Mouse (Mus musculus) granulocyte monocyte progenitor cell, adult 5-6 weeks (primary cell): Measurements from ENCODE around the gene Tagln3. TPM values are rescaled to one million over a fixed set of nuclear protein-coding genes. Genes with fewer than 3 reads are reported as not detected.

Experiments used
- total RNA-seq, 2 experiments: library from RNA; stranded (forward) in 1 of 2; stranded (reverse) in 1 of 2; fragments of 200-712, 200-1000 nt in 1 of 2; fragments of >200 nt in 1 of 2; fragmentation: Nextera tagmentation in 1 of 2; gene quantifications; 2 replicates each; pipeline ENCODE4 v1.2.3; 2014 to 2017

Gene Tagln3
- total RNA-seq, 2 experiments from 2014 or later = not detected

Other genes starting within 250 kb of the Tagln3 start
- not detected in 2 replicates for gene Gm609, start 231.6 kb downstream of the Tagln3 start, total RNA-seq (2014; fragmentation: Nextera tagmentation)
- gene Gm609, start 231.6 kb downstream of the Tagln3 start, total RNA-seq (2017) = not detected in 2 replicates
- not detected in 2 replicates for gene Gm17783, start 192.6 kb downstream of the Tagln3 start, total RNA-seq (2014; fragmentation: Nextera tagmentation)
- gene Gm17783, start 192.6 kb downstream of the Tagln3 start, total RNA-seq (2017) = not detected in 2 replicates
- gene Slc9c1, start 189.3 kb downstream of the Tagln3 start, total RNA-seq (2014; fragmentation: Nextera tagmentation) = not detected in 2 replicates
- gene Slc9c1, start 189.3 kb downstream of the Tagln3 start, total RNA-seq (2017) = not detected in 2 replicates
- not detected in 2 replicates for gene Gcsam, start 114.2 kb downstream of the Tagln3 start, total RNA-seq (2014; fragmentation: Nextera tagmentation)
- 0.04 TPM in 1 of 2 replicates, not detected in the other for gene Gcsam, start 114.2 kb downstream of the Tagln3 start, total RNA-seq (2017)
- 2.7 TPM in 1 of 2 replicates, not detected in the other for gene BC016579, start 70.5 kb downstream of the Tagln3 start, total RNA-seq (2014; fragmentation: Nextera tagmentation)
- gene BC016579, start 70.5 kb downstream of the Tagln3 start, total RNA-seq (2017) = 0.13 and 0.46 TPM in 2 replicates
- 1.1 TPM in 1 of 2 replicates, not detected in the other for gene Tmprss7, start 30.9 kb downstream of the Tagln3 start, total RNA-seq (2014; fragmentation: Nextera tagmentation)
- gene Tmprss7, start 30.9 kb downstream of the Tagln3 start, total RNA-seq (2017) = 0.21 and 0.30 TPM in 2 replicates
- 22.2 and 29.3 TPM in 2 replicates for gene Abhd10, start 18.3 kb upstream of the Tagln3 start, total RNA-seq (2014; fragmentation: Nextera tagmentation)
- gene Abhd10, start 18.3 kb upstream of the Tagln3 start, total RNA-seq (2017) = 13.3 and 19.6 TPM in 2 replicates
- gene Phldb2, start 229.0 kb upstream of the Tagln3 start, total RNA-seq (2014; fragmentation: Nextera tagmentation) = 1.4 and 9.0 TPM in 2 replicates
- 3.1 and 4.3 TPM in 2 replicates for gene Phldb2, start 229.0 kb upstream of the Tagln3 start, total RNA-seq (2017)